Mouse (Mus musculus) erythroblast, embryonic 14.5 days (primary cell): ENCODE results near the gene Musk. TPM values are rescaled to one million over a fixed set of nuclear protein-coding genes. Genes with fewer than 3 reads are reported as not detected.

Source experiments
- H3K27me3 ChIP-seq: 2 replicates; pipeline ENCODE4 v1.6.1; 2012; ENCODE audit warnings: inconsistent platforms; ENCODE audit not compliant: control insufficient read depth
- H3K36me3 ChIP-seq: 2 replicates; pipeline ENCODE4 v1.6.1; 2012; ENCODE audit warnings: mild to moderate bottlenecking, inconsistent platforms; ENCODE audit not compliant: control insufficient read depth
- H3K4me1 ChIP-seq: 2 replicates; pipeline ENCODE4 v1.6.1; 2012; ENCODE audit warnings: inconsistent platforms; ENCODE audit not compliant: control insufficient read depth
- H3K4me3 ChIP-seq: replicated peaks from 2 replicates; pipeline ENCODE3; 2012; ENCODE audit warnings: moderate library complexity, mild to moderate bottlenecking, inconsistent platforms
- H3K9me3 ChIP-seq: 2 replicates; pipeline ENCODE4 v1.6.1; 2012; ENCODE audit warnings: low read length, inconsistent platforms, mixed read lengths; ENCODE audit not compliant: control insufficient read depth
- GATA1 ChIP-seq: IDR thresholded peaks from 2 replicates; pipeline ENCODE4 v1.6.1; 2012; ENCODE audit warnings: low read length, inconsistent platforms, mixed read lengths
- TAL1 ChIP-seq: IDR thresholded peaks from 3 replicates; pipeline ENCODE4 v1.6.1; 2012; ENCODE audit warnings: low read length, inconsistent platforms, mixed read lengths
- polyA plus RNA-seq: library from polyadenylated mRNA; stranded (reverse); fragments of >175 nt; gene quantifications from 2 replicates; pipeline ENCODE4 v1.2.3, GENCODE M21; 2012

Gene Musk
- polyA plus RNA-seq, 1 experiment, result not detected

GRCm38 (mm10) chr4:58373599-58373998 lies 87.8 kb downstream of the Musk start:
- H3K4me3 ChIP-seq, result no peak overlapping the region
- H3K27me3 ChIP-seq, result no peaks in the 10 kb centered on the region
- TF ChIP-seq TAL1 (no peak), GATA1 (no peak)
- no peaks in the 10 kb centered on the region for H3K36me3 ChIP-seq
- no peaks in the 10 kb centered on the region for H3K4me1 ChIP-seq
- H3K9me3 ChIP-seq, result no peaks in the 10 kb centered on the region

- no peaks in the 10 kb centered on the region for H3K36me3 ChIP-seq
- no peaks in the 10 kb centered on the region for H3K9me3 ChIP-seq
- H3K4me3 ChIP-seq, result no peak overlapping the region
- H3K27me3 ChIP-seq, result no peaks in the 10 kb centered on the region
- H3K4me1 ChIP-seq, result no peaks in the 10 kb centered on the region
- TF ChIP-seq TAL1 (no peak), GATA1 (no peak)
Measured at GRCm38 (mm10) chr4:58374141-58374870, 88.5 kb downstream of the Musk start.

- TF ChIP-seq GATA1 (no peak), TAL1 (no peak)
- Histone ChIP-seq H3K27me3 (no peaks in the 10 kb centered on the region), H3K4me1 (no peaks in the 10 kb centered on the region), H3K36me3 (no peaks in the 10 kb centered on the region), H3K4me3 (no peak overlapping the region), H3K9me3 (no peaks in the 10 kb centered on the region)
Measured at GRCm38 (mm10) chr4:58379186-58379585, 93.4 kb downstream of the Musk start.

GRCm38 (mm10) chr4:58400861-58401341 lies 115.1 kb downstream of the Musk start:
- TF ChIP-seq GATA1 (no peak), TAL1 (no peak)

GRCm38 (mm10) chr4:58401973-58402501 lies 116.3 kb downstream of the Musk start:
- H3K4me1 ChIP-seq, result no peaks in the 10 kb centered on the region
- H3K9me3 ChIP-seq, result no peaks in the 10 kb centered on the region
- no peaks in the 10 kb centered on the region for H3K27me3 ChIP-seq
- no peak overlapping the region for H3K4me3 ChIP-seq
- TF ChIP-seq GATA1 (no peak), TAL1 (no peak)
- H3K36me3 ChIP-seq, result no peaks in the 10 kb centered on the region

More at GRCm38 (mm10) chr4:58400861-58401341, 115.1 kb downstream of the Musk start:
- no peaks in the 10 kb centered on the region for H3K36me3 ChIP-seq
- no peak overlapping the region for H3K4me3 ChIP-seq
- no peaks in the 10 kb centered on the region for H3K27me3 ChIP-seq
- no peaks in the 10 kb centered on the region for H3K9me3 ChIP-seq
- H3K4me1 ChIP-seq, result no peaks in the 10 kb centered on the region

GRCm38 (mm10) chr4:58413188-58414185 lies 127.7 kb downstream of the Musk start:
- H3K9me3 ChIP-seq, result no peaks in the 10 kb centered on the region
- TF ChIP-seq TAL1, result no peak
- no peak for TF ChIP-seq GATA1
- no peaks in the 10 kb centered on the region for H3K4me1 ChIP-seq
- no peaks in the 10 kb centered on the region for H3K36me3 ChIP-seq
- no peak overlapping the region for H3K4me3 ChIP-seq
- no peaks in the 10 kb centered on the region for H3K27me3 ChIP-seq

- Histone ChIP-seq H3K4me3 (no peak overlapping the region), H3K9me3 (no peaks in the 10 kb centered on the region), H3K36me3 (no peaks in the 10 kb centered on the region), H3K4me1 (no peaks in the 10 kb centered on the region), H3K27me3 (no peaks in the 10 kb centered on the region)
- TF ChIP-seq GATA1 (no peak), TAL1 (no peak)
Measured at GRCm38 (mm10) chr4:58415537-58415936, 129.8 kb downstream of the Musk start.

GRCm38 (mm10) chr4:58417319-58417718 lies 131.6 kb downstream of the Musk start:
- no peaks in the 10 kb centered on the region; the same call in 1 of the 2 replicates for H3K9me3 ChIP-seq
- H3K27me3 ChIP-seq, result no peaks in the 10 kb centered on the region
- H3K36me3 ChIP-seq, result no peaks in the 10 kb centered on the region
- TF ChIP-seq GATA1 (no peak), TAL1 (no peak)
- no peaks in the 10 kb centered on the region for H3K4me1 ChIP-seq
- no peak overlapping the region for H3K4me3 ChIP-seq
